In genomic region chr2:25278928-25279882, GRCm38 (mm10) we compare ENCODE assay signal across 9 mouse cellular contexts. TPM values are rescaled to one million over a fixed set of nuclear protein-coding genes. Genes with fewer than 3 reads are reported as not detected.
DNase-seq lines count a peak whose midpoint lies in the region; ATAC-seq and TF ChIP-seq lines count a peak whose summit lies in the region.
"Had no signal": no experiment of that assay in that cellular context is flagged by ENCODE, and none has a peak within 500 bp of the region (broad histone marks: within the 10 kb centered on the region; RNA-seq: fewer than 3 reads in every experiment).

No protein-coding gene starts in this region.

- H3K4me1 ChIP-seq in heart, adult 2 months (ENCODE audit: control insufficient read depth, insufficient read depth, low read length) = no peaks in the 10 kb centered on the region
- no peaks in the 10 kb centered on the region for H3K4me1 ChIP-seq in heart, embryonic 10.5 days

- TF ChIP-seq EP300 in heart, adult 2 months (IDR thresholded peaks at IDR 0.05; ENCODE audit: insufficient read depth, low read depth, low read length) = 0 out of 2 replicates have a peak, but pooled peaks have one; percentile 26

- TF ChIP-seq CTCF in heart, adult 2 months (IDR thresholded peaks at IDR 0.05) = peak; percentile 83

- DNase-seq in heart, adult 2 months = peak; percentile 68 to 80
- no peak for DNase-seq in heart, embryonic 10.5 days (ENCODE audit: low spot score)
- DNase-seq in ZHBTc4 (ENCODE audit: low read depth, low spot score) = peak; percentile 94
- DNase-seq in gastrocnemius, postnatal 25 days = peak; percentile 38
- peak; percentile 86 for DNase-seq in layer of hippocampus, adult 9-10 months (ENCODE audit: low spot score)
- DNase-seq in lung, postnatal 36 days = peak; percentile 94
- peak; percentile 71 for DNase-seq in spleen, adult 12 weeks (ENCODE audit: low spot score)

- no peak overlapping the region for H3K9ac ChIP-seq in heart, adult 2 months (ENCODE audit: low read depth, low read length)

- ATAC-seq in common myeloid progenitor, adult 5-6 weeks (replicated peaks; ENCODE audit: low read depth, poor library complexity, severe bottlenecking) = peak; percentile 99

- H3K27me3 ChIP-seq in heart, adult 2 months (ENCODE audit: control insufficient read depth, insufficient read depth, low read length) = no peaks in the 10 kb centered on the region
- no peaks in the 10 kb centered on the region for H3K27me3 ChIP-seq in heart, embryonic 10.5 days (ENCODE audit: insufficient read depth, poor library complexity, severe bottlenecking)

- TF ChIP-seq POLR2A in heart, adult 2 months (IDR thresholded peaks at IDR 0.05; ENCODE audit: insufficient read depth, low read depth, low read length) = no peak

- no peak overlapping the region for H3K27ac ChIP-seq in heart, adult 2 months
- no peak overlapping the region for H3K27ac ChIP-seq in heart, embryonic 10.5 days

- no peaks in the 10 kb centered on the region for H3K79me2 ChIP-seq in heart, adult 2 months (replicated peaks; ENCODE audit: control insufficient read depth, insufficient read depth, low read length)

- no peaks in the 10 kb centered on the region for H3K36me3 ChIP-seq in heart, adult 2 months (ENCODE audit: control insufficient read depth, insufficient read depth, low read length)
- peaks cover 97% of the 10 kb centered on the region for H3K36me3 ChIP-seq in heart, embryonic 10.5 days

- intact Hi-C loops in heart, adult 2 months (cut with DNase I) = loop anchor here (2.0 kb wide), 1 partner anchor 14 kb away; no protein-coding TSS in a partner anchor

- no peak overlapping the region for H3K4me3 ChIP-seq in heart, adult 2 months
- no peak overlapping the region for H3K4me3 ChIP-seq in heart, embryonic 10.5 days

- WGBS in heart, adult 2 months = 60% methylated on average over 13 of the region's 13 CpGs
- 59% methylated on average over 13 of the region's 13 CpGs for WGBS in heart, embryonic 10.5 days

- H3K9me3 ChIP-seq in heart, embryonic 10.5 days = no peaks in the 10 kb centered on the region

RNA-seq across cellular contexts. Expression of gene Anapc2, which starts 6.9 kb away (rescaled TPM):
- 10 to 100 TPM; 36.0 to 36.3 TPM for total RNA-seq in heart, adult 2 months (2021)
- polyA plus RNA-seq in heart, adult 2 months (2012; rRNA removed) = 57.2 and 68.2 TPM in 2 replicates
- 101 and 113 TPM in 2 replicates for polyA plus RNA-seq in heart, embryonic 10.5 days (2016; fragmentation: Nextera tagmentation; extraction: Ambion mirVana)
- total RNA-seq in common myeloid progenitor, adult 5-6 weeks (2017) = 35.1 and 53.1 TPM in 2 replicates
- 10 to 100 TPM; 27.0 to 27.3 TPM for total RNA-seq in gastrocnemius, postnatal 25 days (2021)

RNA-seq across cellular contexts. Expression of gene Ssna1, which starts 7.0 kb away (rescaled TPM):
- 10 to 100 TPM; 39.7 to 41.5 TPM for total RNA-seq in heart, adult 2 months (2021)
- polyA plus RNA-seq in heart, adult 2 months (2012; rRNA removed) = 33.1 and 36.3 TPM in 2 replicates
- polyA plus RNA-seq in heart, embryonic 10.5 days (2016; fragmentation: Nextera tagmentation; extraction: Ambion mirVana) = 164 and 199 TPM in 2 replicates
- 65.1 and 73.3 TPM in 2 replicates for total RNA-seq in common myeloid progenitor, adult 5-6 weeks (2017)
- total RNA-seq in gastrocnemius, postnatal 25 days (2021) = 10 to 100 TPM; 31.6 to 33.0 TPM

RNA-seq across cellular contexts. Expression of gene Tmem210, which starts 8.7 kb away (rescaled TPM):
- total RNA-seq in heart, adult 2 months (2021) = not detected
- 0.27 and 0.44 TPM in 2 replicates for polyA plus RNA-seq in heart, adult 2 months (2012; rRNA removed)
- polyA plus RNA-seq in heart, embryonic 10.5 days (2016; fragmentation: Nextera tagmentation; extraction: Ambion mirVana) = not detected in 2 replicates
- total RNA-seq in common myeloid progenitor, adult 5-6 weeks (2017) = not detected in 2 replicates
- total RNA-seq in gastrocnemius, postnatal 25 days (2021) = not detected
- total RNA-seq: left cerebral cortex, postnatal 10 days had no signal

RNA-seq across cellular contexts. Expression of gene Lrrc26, which starts 10.5 kb away (rescaled TPM):
- not detected for total RNA-seq in heart, adult 2 months (2021)
- polyA plus RNA-seq in heart, adult 2 months (2012; rRNA removed) = 2.9 TPM in 1 of 2 replicates, not detected in the other
- polyA plus RNA-seq in heart, embryonic 10.5 days (2016; fragmentation: Nextera tagmentation; extraction: Ambion mirVana) = not detected in 2 replicates
- total RNA-seq in common myeloid progenitor, adult 5-6 weeks (2017) = not detected in 2 replicates
- not detected for total RNA-seq in gastrocnemius, postnatal 25 days (2021)
- total RNA-seq: left cerebral cortex, postnatal 10 days had no signal

RNA-seq across cellular contexts. Expression of gene Tprn, which starts 16.8 kb away (rescaled TPM):
- 1 to 10 TPM; 5.9 to 6.7 TPM for total RNA-seq in heart, adult 2 months (2021)
- 7.5 and 9.9 TPM in 2 replicates for polyA plus RNA-seq in heart, adult 2 months (2012; rRNA removed)
- 5.1 and 6.4 TPM in 2 replicates for polyA plus RNA-seq in heart, embryonic 10.5 days (2016; fragmentation: Nextera tagmentation; extraction: Ambion mirVana)
- 12.4 and 17.0 TPM in 2 replicates for total RNA-seq in common myeloid progenitor, adult 5-6 weeks (2017)
- total RNA-seq in gastrocnemius, postnatal 25 days (2021) = 1 to 10 TPM; 2.1 to 2.9 TPM
